Mouse (Mus musculus) neural tube, embryonic 11.5 days (tissue): Measurements from ENCODE around the gene Rev1. TPM values are rescaled to one million over a fixed set of nuclear protein-coding genes. Genes with fewer than 3 reads are reported as not detected.

ENCODE experiments used
- ATAC-seq: fragments of 200-750 bp; cut with Nextera tagmentation; 2 replicates; pipeline ENCODE4 v1.8.0; 2017; ENCODE audit warnings: moderate number of reproducible peaks, mild to moderate bottlenecking, moderate TSS enrichment, moderate library complexity; ENCODE audit not compliant: insufficient read depth, low FRiP score, low TSS enrichment
- DNase-seq: peaks from one replicate; pipeline ENCODE4 v3.0.0-alpha.2; 2015; ENCODE audit warnings: low spot score
- H3K27ac ChIP-seq: fragments of 300-500 bp; sonication (generic); 2 replicates; pipeline ENCODE4 v1.5.1; 2014; ENCODE audit warnings: low read depth, mild to moderate bottlenecking, low read length
- H3K27me3 ChIP-seq: fragments of 300-500 bp; sonication (generic); 2 replicates; pipeline ENCODE4 v1.6.1; 2014; ENCODE audit warnings: mild to moderate bottlenecking, low read length, mixed read lengths; ENCODE audit not compliant: control insufficient read depth, insufficient read depth
- H3K36me3 ChIP-seq: fragments of 300-500 bp; sonication (generic); 2 replicates; pipeline ENCODE4 v1.6.1; 2014; ENCODE audit warnings: mild to moderate bottlenecking, low read length, moderate library complexity, mixed read lengths; ENCODE audit not compliant: control insufficient read depth, insufficient read depth
- H3K4me1 ChIP-seq: fragments of 300-500 bp; sonication (generic); 2 replicates; pipeline ENCODE4 v1.6.1; 2014; ENCODE audit warnings: low read length, mixed read lengths; ENCODE audit not compliant: control insufficient read depth, insufficient read depth
- H3K4me2 ChIP-seq: fragments of 300-500 bp; sonication (generic); 2 replicates; pipeline ENCODE4 v1.6.1; 2014; ENCODE audit warnings: low read depth, mild to moderate bottlenecking, moderate library complexity
- H3K4me3 ChIP-seq: fragments of 300-500 bp; sonication (generic); 2 replicates; pipeline ENCODE4 v1.5.1; 2014; ENCODE audit warnings: low read depth, low read length
- H3K9ac ChIP-seq: fragments of 300-500 bp; sonication (generic); 2 replicates; pipeline ENCODE4 v1.6.1; 2014; ENCODE audit warnings: mild to moderate bottlenecking, low read length
- H3K9me3 ChIP-seq: fragments of 300-500 bp; sonication (generic); 2 replicates; pipeline ENCODE4 v1.6.1; 2016; ENCODE audit warnings: low read length; ENCODE audit not compliant: control insufficient read depth
- whole genome bisulfite sequencing: fragments of 180-500 bp; shearing (Covaris S2); extraction: QIAGEN DNeasy Blood & Tissue Kit; methylation state at CpG from one replicate; pipeline ENCODE4 v1.1.7; 2014; 5-methylcytosine and 5-hydroxymethylcytosine counted together
- polyA plus RNA-seq: library from polyadenylated mRNA; unstranded; fragments of >200 nt; fragmentation: Nextera tagmentation; extraction: Ambion mirVana; gene quantifications from 2 replicates; pipeline ENCODE4 v1.2.1, GENCODE M21; 2014

Rev1 gene
- polyA plus RNA-seq: 25.7 and 26.6 TPM in 2 replicates

GRCm38 (mm10) chr1:38129501-38130267, at the start of gene Rev1:
Rev1 (minus strand) TSS chr1:38129801.
- Histone ChIP-seq H3K36me3 (no peaks in the 10 kb centered on the region), H3K4me2 (peak within 1 kb of the TSS; percentile 88), H3K27me3 (no peaks in the 10 kb centered on the region), H3K9me3 (no peaks in the 10 kb centered on the region), H3K4me1 (peaks cover 19% of the 10 kb centered on the region), H3K27ac (peak within 1 kb of the TSS; percentile 96), H3K4me3 (peak within 1 kb of the TSS; percentile 84), H3K9ac (peak within 1 kb of the TSS; percentile 87)
- DNase-seq: peak; percentile 94
- peak; percentile 92 for ATAC-seq
- under 1% methylated on average over 66 of the region's 122 CpGs for WGBS

DNA sequence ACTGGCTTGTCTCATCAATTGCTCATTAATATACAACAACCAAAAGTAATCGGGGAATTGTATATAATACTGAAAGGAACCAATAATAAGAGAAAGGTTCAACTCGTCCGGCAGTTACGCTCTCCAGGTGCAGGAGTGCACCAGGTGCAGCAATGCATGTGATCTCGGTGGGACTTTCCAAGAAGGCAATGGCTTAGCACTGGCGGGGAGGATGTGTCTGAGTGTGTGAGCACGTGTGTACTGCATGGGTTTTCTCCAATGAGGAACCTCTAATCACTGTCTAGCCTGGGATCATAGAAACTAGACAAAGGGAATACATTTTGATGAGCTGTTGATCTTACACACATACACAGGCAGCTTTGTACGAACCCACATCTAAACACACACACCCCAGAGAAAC, 49.3 kb upstream of the Rev1 start:
- 95% methylated on average over 8 of the region's 8 CpGs for WGBS
- no peak for ATAC-seq
- H3K36me3 ChIP-seq: no peaks in the 10 kb centered on the region; the same call in 1 of the 2 replicates

DNA sequence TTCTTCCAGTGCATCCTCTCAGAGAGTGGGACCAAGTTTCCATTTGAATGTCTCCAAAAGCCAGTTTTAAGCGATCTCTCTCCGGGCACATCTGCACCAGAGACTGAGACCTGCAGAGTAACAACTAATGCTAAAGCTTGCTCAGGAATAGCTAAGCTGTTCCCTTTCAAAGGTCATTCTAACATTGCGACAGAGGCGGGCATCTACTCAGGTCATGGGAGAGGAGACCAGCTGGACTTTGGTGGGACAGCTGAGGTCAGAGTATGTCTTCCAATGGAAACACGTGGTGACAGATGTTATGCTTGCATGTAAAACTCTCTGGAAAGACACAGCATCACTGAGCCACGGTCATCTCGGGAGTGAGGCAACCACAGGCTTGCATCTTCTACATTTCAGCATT, 46.5 kb upstream of the Rev1 start:
- H3K36me3 ChIP-seq: no peaks in the 10 kb centered on the region; the same call in 1 of the 2 replicates
- H3K4me1 ChIP-seq: no peaks in the 10 kb centered on the region
- ATAC-seq (no peak), DNase-seq (no peak)
- no peak overlapping the region for H3K4me3 ChIP-seq
- no peaks in the 10 kb centered on the region for H3K9me3 ChIP-seq
- H3K4me2 ChIP-seq: no peak overlapping the region
- WGBS: 91% methylated on average over 7 of the region's 7 CpGs
- H3K27me3 ChIP-seq: no peaks in the 10 kb centered on the region
- no peak overlapping the region for H3K9ac ChIP-seq
- no peak overlapping the region for H3K27ac ChIP-seq

More for the DNA sequence above, 49.3 kb upstream of the Rev1 start:
- no peaks in the 10 kb centered on the region for H3K4me1 ChIP-seq
- DNase-seq: no peak
- H3K9ac ChIP-seq: no peak overlapping the region
- H3K4me3 ChIP-seq: no peak overlapping the region
- H3K9me3 ChIP-seq: no peaks in the 10 kb centered on the region
- H3K4me2 ChIP-seq: no peak overlapping the region
- H3K27me3 ChIP-seq: no peaks in the 10 kb centered on the region
- H3K27ac ChIP-seq: no peak overlapping the region

- Histone ChIP-seq H3K4me3 (no peak overlapping the region), H3K4me2 (no peak overlapping the region), H3K27me3 (no peaks in the 10 kb centered on the region), H3K27ac (no peak overlapping the region), H3K9me3 (no peaks in the 10 kb centered on the region), H3K9ac (no peak overlapping the region), H3K36me3 (no peaks in the 10 kb centered on the region), H3K4me1 (no peaks in the 10 kb centered on the region)
- 93% methylated on average over 4 of the region's 4 CpGs for WGBS
- ATAC-seq (no peak), DNase-seq (no peak)
Observed at GRCm38 (mm10) chr1:38171874-38172273, 42.3 kb upstream of the Rev1 start.

- Histone ChIP-seq H3K9me3 (no peaks in the 10 kb centered on the region), H3K36me3 (no peaks in the 10 kb centered on the region), H3K4me3 (no peak overlapping the region), H3K4me2 (no peak overlapping the region), H3K4me1 (no peaks in the 10 kb centered on the region), H3K27me3 (no peaks in the 10 kb centered on the region), H3K9ac (no peak overlapping the region), H3K27ac (no peak overlapping the region)
- WGBS: 80% methylated on average over 2 of the region's 2 CpGs
- DNase-seq (no peak), ATAC-seq (no peak)
Observed at GRCm38 (mm10) chr1:38165696-38166095, 36.1 kb upstream of the Rev1 start.

DNA sequence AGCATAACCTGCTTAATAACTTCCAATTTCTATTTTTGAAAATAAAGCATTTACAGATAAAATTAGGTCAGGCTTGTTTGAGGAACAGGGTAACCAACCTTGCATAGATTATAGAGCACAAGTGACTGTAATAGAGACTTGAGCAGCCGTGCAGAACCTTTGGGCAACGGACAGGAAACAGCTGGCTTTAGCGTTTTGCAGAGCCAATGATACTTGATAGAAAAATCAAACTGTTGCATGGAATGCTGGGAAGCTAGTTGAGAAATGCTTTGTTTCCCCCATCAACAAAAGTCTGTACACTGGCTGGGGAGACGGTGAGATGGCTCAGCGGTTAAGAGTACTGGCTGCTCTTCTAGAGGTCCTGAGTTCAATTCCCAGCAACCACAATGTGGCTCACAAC, 20.5 kb upstream of the Rev1 start:
- H3K4me3 ChIP-seq: no peak overlapping the region
- ATAC-seq: no peak
- no peak overlapping the region for H3K4me2 ChIP-seq
- H3K27me3 ChIP-seq: no peaks in the 10 kb centered on the region
- H3K9ac ChIP-seq: no peak overlapping the region
- DNase-seq: no peak
- 86% methylated on average over 5 of the region's 5 CpGs for WGBS
- no peak overlapping the region for H3K27ac ChIP-seq
- H3K9me3 ChIP-seq: no peaks in the 10 kb centered on the region
- no peaks in the 10 kb centered on the region for H3K4me1 ChIP-seq
- H3K36me3 ChIP-seq: no peaks in the 10 kb centered on the region

DNA sequence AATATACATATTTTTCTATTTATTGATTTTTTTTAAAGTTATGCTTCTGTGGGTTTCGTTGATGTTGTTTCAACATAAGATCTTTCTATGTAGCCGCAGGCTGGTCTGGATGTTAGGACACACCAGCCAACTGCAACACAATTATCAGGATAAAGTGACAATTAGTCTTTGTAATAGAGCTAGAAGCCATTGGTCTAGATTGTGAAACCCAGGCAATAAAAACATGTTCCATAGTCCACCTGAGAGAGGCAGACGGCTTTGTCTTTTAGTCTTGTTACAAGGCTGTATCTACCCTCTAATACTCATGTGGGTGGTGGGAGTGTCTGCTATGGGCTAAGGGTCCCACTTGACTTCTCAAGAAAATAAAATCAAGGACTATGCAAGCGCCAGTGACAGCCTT, 16.4 kb upstream of the Rev1 start:
- no peaks in the 10 kb centered on the region for H3K4me1 ChIP-seq
- H3K4me2 ChIP-seq: no peak overlapping the region
- H3K36me3 ChIP-seq: no peaks in the 10 kb centered on the region
- H3K9ac ChIP-seq: no peak overlapping the region
- H3K9me3 ChIP-seq: no peaks in the 10 kb centered on the region
- ATAC-seq (no peak), DNase-seq (no peak)
- no peaks in the 10 kb centered on the region for H3K27me3 ChIP-seq
- no peak overlapping the region for H3K27ac ChIP-seq
- H3K4me3 ChIP-seq: no peak overlapping the region
- WGBS: 92% methylated on average over 4 of the region's 4 CpGs

DNA sequence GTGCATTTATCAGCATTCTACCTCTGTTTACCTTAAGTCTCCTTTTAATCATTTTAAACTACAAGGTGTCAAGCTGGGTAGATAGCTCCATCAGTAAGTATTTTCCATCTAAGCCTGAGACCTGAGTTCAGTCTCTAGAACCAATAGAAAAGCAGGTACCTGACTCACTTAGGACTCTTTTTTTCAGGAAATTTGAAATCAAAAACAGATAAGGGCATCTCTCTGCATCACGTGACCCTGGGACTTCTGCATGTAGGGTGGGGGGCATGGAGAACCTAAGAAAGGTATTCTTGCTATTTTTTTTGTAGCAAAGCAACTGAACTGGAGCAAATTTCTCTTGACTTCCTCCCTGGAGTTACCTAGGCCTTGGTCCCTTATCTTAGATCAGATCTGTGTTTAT, 11.8 kb upstream of the Rev1 start:
- no peak for ATAC-seq
- Histone ChIP-seq H3K27ac (no peak overlapping the region), H3K9ac (no peak overlapping the region), H3K4me2 (no peak overlapping the region), H3K4me1 (no peaks in the 10 kb centered on the region), H3K4me3 (no peak overlapping the region), H3K36me3 (no peaks in the 10 kb centered on the region), H3K9me3 (no peaks in the 10 kb centered on the region), H3K27me3 (no peaks in the 10 kb centered on the region)
- no peak for DNase-seq
- 80% methylated on average over 1 of the region's 1 CpGs for WGBS

DNA sequence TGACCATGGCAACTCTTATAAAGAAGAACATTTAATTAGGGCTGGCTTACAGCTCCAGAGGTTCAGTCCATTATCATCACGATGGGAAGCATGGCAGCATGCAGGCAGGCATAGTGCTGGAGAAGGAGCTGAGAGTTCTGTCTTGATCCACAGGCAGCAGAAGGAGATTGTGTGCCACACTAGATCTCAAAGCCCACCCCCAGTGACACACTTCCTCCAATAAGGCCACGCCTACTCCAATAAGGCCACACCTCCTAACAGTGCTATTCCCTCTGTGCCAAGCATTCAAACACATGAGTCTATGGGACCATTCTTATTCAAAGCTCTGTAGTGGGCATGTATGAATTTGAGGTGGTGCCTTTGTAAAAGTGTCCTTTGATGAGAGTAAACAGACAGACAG, 11.3 kb upstream of the Rev1 start:
- H3K27ac ChIP-seq: no peak overlapping the region
- DNase-seq: no peak
- WGBS: 77% methylated on average over 2 of the region's 2 CpGs

More for the DNA sequence above, 11.3 kb upstream of the Rev1 start:
- Histone ChIP-seq H3K36me3 (no peaks in the 10 kb centered on the region), H3K4me3 (no peak overlapping the region), H3K9ac (no peak overlapping the region), H3K27me3 (no peaks in the 10 kb centered on the region), H3K4me2 (no peak overlapping the region), H3K4me1 (no peaks in the 10 kb centered on the region), H3K9me3 (no peaks in the 10 kb centered on the region)
- ATAC-seq: no peak
